Mouse (Mus musculus) kidney, adult 2 months (tissue): ENCODE data around the gene Cdk12.

ENCODE experiments used
- CTCF ChIP-seq: fragments of 200-500 bp; conservative IDR thresholded peaks from 2 replicates; pipeline ENCODE4 v1.5.1; 2011; ENCODE audit warnings: low read depth, mild to moderate bottlenecking, control low read depth, low read length, moderate library complexity, mixed read lengths; ENCODE audit not compliant: insufficient read depth, insufficient read length
- POLR2A ChIP-seq: fragments of 200-500 bp; IDR thresholded peaks from one replicate; pipeline ENCODE4 v1.6.1; 2011; ENCODE audit warnings: low read depth, low read length, control low read depth

- TF ChIP-seq POLR2A (no peak), CTCF (no peak)
Observed at GRCm38 (mm10) chr11:98327136-98328030, 124.5 kb downstream of the Cdk12 start.
